Mouse (Mus musculus) CH12.LX (cell line): Measurements from ENCODE around the gene Nsl1. TPM values are rescaled to one million over a fixed set of nuclear protein-coding genes. Genes with fewer than 3 reads are reported as not detected.

Experiments used
- DNase-seq: peaks from one replicate; pipeline ENCODE4 v3.0.0-alpha.2; 2013; ENCODE audit errors: extremely low read depth
- H3K27ac ChIP-seq: 2 replicates; pipeline ENCODE4 v1.5.1; 2012; ENCODE audit warnings: low read depth, mild to moderate bottlenecking, control low read depth, moderate library complexity; ENCODE audit not compliant: insufficient read depth
- H3K27me3 ChIP-seq: replicated peaks from 2 replicates; pipeline ENCODE3; 2012; ENCODE audit warnings: inconsistent platforms
- H3K36me3 ChIP-seq, 2 experiments: replicated peaks in 1 of 2; 2 replicates each; pipeline versions ENCODE3 to v1.6.1; 2012; ENCODE audit warnings: inconsistent platforms in 1 of 2, low read length in 1 of 2, mild to moderate bottlenecking in 1 of 2, mixed read lengths in 1 of 2, moderate library complexity in 1 of 2; ENCODE audit not compliant: control insufficient read depth in 1 of 2, insufficient read depth in 1 of 2
- H3K4me1 ChIP-seq, 2 experiments: 2 replicates each; pipeline ENCODE4 v1.6.1; 2012; ENCODE audit warnings: inconsistent platforms in 1 of 2, moderate library complexity in 1 of 2; ENCODE audit not compliant: insufficient read depth in 2 of 2, control insufficient read depth in 1 of 2
- H3K4me2 ChIP-seq: 2 replicates; pipeline ENCODE4 v1.6.1; 2012; ENCODE audit warnings: low read depth, mild to moderate bottlenecking, control low read depth; ENCODE audit not compliant: poor library complexity, insufficient read depth, severe bottlenecking
- H3K4me3 ChIP-seq, 3 experiments: fragments of 150-350 bp in 1 of 3; sonication (generic) in 1 of 3; replicated peaks in 1 of 3; 2 replicates each; pipeline versions ENCODE3 to v1.5.1; 2011 to 2012; ENCODE audit warnings: low read depth in 2 of 3, low read length in 2 of 3, mild to moderate bottlenecking in 2 of 3, moderate library complexity in 2 of 3, control low read depth in 1 of 3, improper control_type of control experiment in 1 of 3, inconsistent platforms in 1 of 3, mixed read lengths in 1 of 3; ENCODE audit not compliant: poor library complexity in 1 of 3
- H3K79me2 ChIP-seq: replicated peaks from 2 replicates; pipeline ENCODE4 v1.6.1; 2012; ENCODE audit warnings: mild to moderate bottlenecking, moderate library complexity; ENCODE audit not compliant: control insufficient read depth, poor library complexity, insufficient read depth, severe bottlenecking; ENCODE audit errors: extremely low read depth
- H3K9ac ChIP-seq: 2 replicates; pipeline ENCODE4 v1.6.1; 2012; ENCODE audit warnings: low read depth, mild to moderate bottlenecking, control low read depth, moderate library complexity; ENCODE audit not compliant: insufficient read depth
- H3K9me3 ChIP-seq: replicated peaks from 2 replicates; pipeline ENCODE3; 2012; ENCODE audit warnings: low read length, inconsistent platforms, mixed read lengths
- BHLHE40 ChIP-seq: IDR thresholded peaks from 2 replicates; pipeline ENCODE4 v1.6.1; 2011; ENCODE audit warnings: mild to moderate bottlenecking, low read depth, low read length, improper control_type of control experiment
- CHD1 ChIP-seq: IDR thresholded peaks from 2 replicates; pipeline ENCODE4 v1.6.1; 2012; ENCODE audit warnings: low read depth, low read length, improper control_type of control experiment, inconsistent platforms
- CHD2 ChIP-seq: IDR thresholded peaks from 2 replicates; pipeline ENCODE4 v1.6.1; 2011; ENCODE audit warnings: low read length, improper control_type of control experiment
- CTCF ChIP-seq, 2 experiments: IDR thresholded peaks in 1 of 2; conservative IDR thresholded peaks in 1 of 2; 2 replicates each; pipeline ENCODE4 v1.5.1; 2011 to 2012; ENCODE audit warnings: low read depth in 2 of 2, low read length in 2 of 2, improper control_type of control experiment in 1 of 2, inconsistent platforms in 1 of 2, mild to moderate bottlenecking in 1 of 2, moderate library complexity in 1 of 2
- ELF1 ChIP-seq: IDR thresholded peaks from 2 replicates; pipeline ENCODE4 v1.6.1; 2014; ENCODE audit warnings: low read depth, mild to moderate bottlenecking, inconsistent platforms, low read length, improper control_type of control experiment
- EP300 ChIP-seq: IDR thresholded peaks from 2 replicates; pipeline ENCODE4 v1.6.1; 2011; ENCODE audit warnings: low read length, improper control_type of control experiment
- JUN ChIP-seq: IDR thresholded peaks from 2 replicates; pipeline ENCODE4 v1.6.1; 2011; ENCODE audit warnings: low read depth, mild to moderate bottlenecking, low read length, improper control_type of control experiment, moderate library complexity; ENCODE audit not compliant: insufficient read depth
- JUND ChIP-seq: conservative IDR thresholded peaks from 2 replicates; pipeline ENCODE4 v1.6.1; 2011; ENCODE audit warnings: low read depth, low read length, improper control_type of control experiment
- MAZ ChIP-seq: IDR thresholded peaks from 2 replicates; pipeline ENCODE4 v1.6.1; 2012; ENCODE audit warnings: low read depth, mild to moderate bottlenecking, inconsistent platforms, low read length, improper control_type of control experiment, moderate library complexity
- MEF2A ChIP-seq: IDR thresholded peaks from 2 replicates; pipeline ENCODE4 v1.6.1; 2014; ENCODE audit warnings: low read depth, mild to moderate bottlenecking, inconsistent platforms, low read length, improper control_type of control experiment, borderline replicate concordance
- MXI1 ChIP-seq: IDR thresholded peaks from 2 replicates; pipeline ENCODE4 v1.6.1; 2011; ENCODE audit warnings: mild to moderate bottlenecking, low read depth, low read length, improper control_type of control experiment
- MYC ChIP-seq: IDR thresholded peaks from 2 replicates; pipeline ENCODE4 v1.6.1; 2011; ENCODE audit warnings: low read depth, mild to moderate bottlenecking, improper control_type of control experiment, low read length
- NELFE ChIP-seq: IDR thresholded peaks from 2 replicates; pipeline ENCODE4 v1.6.1; 2011; ENCODE audit warnings: low read depth, low read length, improper control_type of control experiment
- PAX5 ChIP-seq: IDR thresholded peaks from 2 replicates; pipeline ENCODE4 v1.6.1; 2012; ENCODE audit warnings: low read length, inconsistent platforms, mixed read lengths
- POLR2A ChIP-seq: IDR thresholded peaks from 2 replicates; pipeline ENCODE4 v1.6.1; 2011; ENCODE audit warnings: low read depth, mild to moderate bottlenecking, improper control_type of control experiment, low read length
- POLR2AphosphoS2 ChIP-seq: IDR thresholded peaks from 2 replicates; pipeline ENCODE4 v1.6.1; 2011; ENCODE audit warnings: low read depth, low read length, improper control_type of control experiment
- RAD21 ChIP-seq: IDR thresholded peaks from 2 replicates; pipeline ENCODE4 v1.6.1; 2011; ENCODE audit warnings: low read depth, mild to moderate bottlenecking, low read length, improper control_type of control experiment, moderate library complexity
- RCOR1 ChIP-seq: conservative IDR thresholded peaks from 2 replicates; pipeline ENCODE4 v1.6.1; 2012; ENCODE audit warnings: low read depth, mild to moderate bottlenecking, inconsistent platforms, low read length, improper control_type of control experiment
- SIN3A ChIP-seq: IDR thresholded peaks from 2 replicates; pipeline ENCODE4 v1.6.1; 2012; ENCODE audit warnings: low read length, improper control_type of control experiment, inconsistent platforms
- SMC3 ChIP-seq: IDR thresholded peaks from 2 replicates; pipeline ENCODE4 v1.6.1; 2011; ENCODE audit warnings: low read depth, low read length, improper control_type of control experiment
- TBP ChIP-seq: conservative IDR thresholded peaks from 2 replicates; pipeline ENCODE4 v1.6.1; 2011; ENCODE audit warnings: low read depth, low read length, improper control_type of control experiment
- TCF12 ChIP-seq: IDR thresholded peaks from 2 replicates; pipeline ENCODE4 v1.6.1; 2014; ENCODE audit warnings: low read depth, mild to moderate bottlenecking, inconsistent platforms, low read length, improper control_type of control experiment
- USF1 ChIP-seq: IDR thresholded peaks from 2 replicates; pipeline ENCODE4 v1.6.1; 2014; ENCODE audit warnings: low read depth, mild to moderate bottlenecking, inconsistent platforms, low read length, improper control_type of control experiment
- ZKSCAN1 ChIP-seq: IDR thresholded peaks from 2 replicates; pipeline ENCODE4 v1.6.1; 2012; ENCODE audit warnings: low read depth, inconsistent platforms, low read length, improper control_type of control experiment, borderline replicate concordance
- ZMIZ1 ChIP-seq: IDR thresholded peaks from 2 replicates; pipeline ENCODE4 v1.6.1; 2012; ENCODE audit warnings: low read depth, mild to moderate bottlenecking, inconsistent platforms, low read length, improper control_type of control experiment
- ZNF384 ChIP-seq: IDR thresholded peaks from 2 replicates; pipeline ENCODE4 v1.6.1; 2012; ENCODE audit warnings: low read depth, low read length, improper control_type of control experiment, inconsistent platforms
- dilution Hi-C: fragments of 300-500 bp; cut with MboI; formaldehyde crosslinking; loops from 2 replicates; pipeline ENCODE4 v1.14.3; 2020; ENCODE audit warnings: low sequenced_read_pairs; ENCODE audit not compliant: extremely low pct_unique_long_range_greater_than_20kb, extremely low pct_ligation_motif_present
- in situ Hi-C: fragments of 300-500 bp; cut with MboI; formaldehyde crosslinking; loops from 3 replicates; pipeline ENCODE4 v1.14.3; 2019; ENCODE audit warnings: low sequenced_read_pairs, low pct_ligation_motif_present, low pct_unique_long_range_greater_than_20kb, mixed read lengths
- polyA plus RNA-seq: library from polyadenylated mRNA; unstranded; fragments of >175 nt; gene quantifications from 2 replicates; pipeline ENCODE4 v1.2.1, GENCODE M21; 2012; ENCODE audit warnings: low read depth; ENCODE audit not compliant: insufficient read length
- total RNA-seq, 2 experiments: library from RNA; depleted of rRNA; stranded (reverse); fragments of 300-350 nt in 1 of 2; fragments of >200 nt in 1 of 2; gene quantifications; 2 replicates each; pipeline ENCODE4 v1.2.3; 2012 to 2014

The Nsl1 gene
- total and polyA plus RNA-seq, 3 experiments, result 16.0 to 27.1 (median 17.4) TPM

DNA sequence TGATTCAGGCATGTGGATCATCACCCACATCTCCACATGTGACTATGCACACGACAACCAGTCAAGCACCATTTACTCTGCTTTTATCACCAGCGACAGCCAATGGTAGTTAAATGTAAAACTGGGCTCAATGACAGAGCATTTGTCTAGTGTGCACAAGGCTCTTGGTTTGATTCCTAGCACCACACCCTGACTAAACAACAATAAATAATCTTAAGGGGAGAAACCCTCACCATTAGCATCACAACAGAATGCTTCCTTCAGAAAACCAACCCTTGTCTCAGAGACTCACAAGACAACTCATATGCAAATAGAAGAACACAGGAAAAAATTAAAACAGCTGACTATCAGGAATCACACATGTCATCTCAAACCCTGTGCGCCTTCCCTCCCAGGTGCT lies 48.5 kb upstream of the Nsl1 start:
- in situ Hi-C loops, result no loop called here
- Histone ChIP-seq H3K9ac (no peak overlapping the region), H3K4me2 (no peak overlapping the region), H3K27me3 (no peaks in the 10 kb centered on the region), H3K36me3 (peaks cover 56 to 79% of the 10 kb centered on the region in 2 experiments), H3K9me3 (peaks cover 2% of the 10 kb centered on the region), H3K79me2 (peaks cover under 1% of the 10 kb centered on the region; the same call in 1 of the 2 replicates), H3K4me1 (peaks cover 5 to 44% of the 10 kb centered on the region in 2 experiments), H3K4me3 (no peak overlapping the region), H3K27ac (no peak overlapping the region)
- dilution Hi-C loops, result no loop called here
- no peak for DNase-seq
- TF ChIP-seq MAZ (no peak), RAD21 (no peak), MYC (no peak), BHLHE40 (no peak), ELF1 (no peak), CHD1 (no peak), SMC3 (no peak), USF1 (no peak), ZKSCAN1 (no peak), ZNF384 (no peak), POLR2AphosphoS2 (no peak), MXI1 (no peak), TBP (no peak), CHD2 (no peak), JUN (no peak), TCF12 (no peak), CTCF (conservative IDR thresholded peaks at IDR 0.05 in 1 of 2, IDR thresholded peaks at IDR 0.05 in 1 of 2; ENCODE audit: low read depth in 2 of 2, low read length in 2 of 2) (no peak), ZMIZ1 (no peak), JUND (no peak), EP300 (no peak)

DNA sequence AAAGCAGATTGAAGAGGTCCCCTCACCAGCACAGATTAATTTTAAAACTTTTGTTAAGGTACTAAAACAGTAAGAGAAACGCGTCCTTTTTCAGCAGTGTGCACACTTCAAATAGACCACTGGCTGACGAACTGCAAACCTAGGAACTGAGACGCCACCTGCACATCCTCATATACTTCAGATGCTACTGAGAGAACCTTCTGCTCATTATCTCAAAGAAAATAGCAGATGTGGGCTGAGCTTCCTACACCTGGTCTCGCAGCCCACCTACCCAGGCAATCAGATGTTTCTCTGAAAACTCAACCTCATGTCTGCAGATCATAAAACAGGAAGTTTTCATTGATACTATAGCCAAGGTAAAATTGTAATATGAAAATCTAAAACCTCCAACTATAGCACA lies 43.0 kb upstream of the Nsl1 start:
- peaks cover 12% of the 10 kb centered on the region for H3K79me2 ChIP-seq
- in situ Hi-C loops (no loop called here), dilution Hi-C loops (no loop called here)
- H3K36me3 ChIP-seq, result peaks cover 17 to 41% of the 10 kb centered on the region in 2 experiments
- H3K4me2 ChIP-seq, result peak overlapping the region; percentile 55; the same call in 1 of the 2 replicates
- no peak for TF ChIP-seq ZKSCAN1
- no peak for TF ChIP-seq MAZ
- no peak for TF ChIP-seq RCOR1
- peak; percentile 54; the same call in 1 of the 2 replicates for TF ChIP-seq EP300
- TF ChIP-seq MXI1, result no peak; the same call in 1 of the 2 replicates
- TF ChIP-seq TCF12, result peak; percentile 81
- TF ChIP-seq CHD1, result peak; percentile 60; the same call in 1 of the 2 replicates
- TF ChIP-seq JUN, result no peak
- no peak for TF ChIP-seq ZNF384
- TF ChIP-seq PAX5, result no peak
- no peak for TF ChIP-seq SIN3A
- no peak for TF ChIP-seq POLR2A
- no peak for TF ChIP-seq ZMIZ1
- TF ChIP-seq MEF2A, result no peak
- TF ChIP-seq BHLHE40, result peak; percentile 20; the same call in 1 of the 2 replicates
- TF ChIP-seq NELFE, result no peak
- TF ChIP-seq SMC3, result no peak
- no peak for TF ChIP-seq POLR2AphosphoS2
- no peak for TF ChIP-seq RAD21
- peaks cover 5 to 53% of the 10 kb centered on the region in 2 experiments for H3K4me1 ChIP-seq
- peak; percentile 52 for DNase-seq
- H3K9ac ChIP-seq, result peak overlapping the region; percentile 46; the same call in 1 of the 2 replicates
- peak overlapping the region in 1 of 3 experiments; percentile 22 for H3K4me3 ChIP-seq
- peak overlapping the region; percentile 65 for H3K27ac ChIP-seq
- H3K27me3 ChIP-seq, result no peaks in the 10 kb centered on the region
- H3K9me3 ChIP-seq, result no peaks in the 10 kb centered on the region
